Mouse (Mus musculus) cerebellum, adult 11 months (tissue): ENCODE measurements around the gene Klhl36.
A peak's percentile ranks its signal among the peaks of the same experiment; 100 is the strongest.

ENCODE experiments used
- DNase-seq: peaks from one replicate; pipeline ENCODE4 v3.0.0; 2022

Klhl36 gene

GRCm38 (mm10) chr8:119888012-119888411, 25.9 kb downstream of the Klhl36 start:
- no peak for DNase-seq

- no peak for DNase-seq
Observed at GRCm38 (mm10) chr8:119897069-119897468, 35.0 kb downstream of the Klhl36 start.

- no peak for DNase-seq
Observed at GRCm38 (mm10) chr8:119897933-119898332, 35.9 kb downstream of the Klhl36 start.

- no peak for DNase-seq
Observed at GRCm38 (mm10) chr8:119901349-119901748, 39.3 kb downstream of the Klhl36 start.

GRCm38 (mm10) chr8:119901952-119902351, 39.9 kb downstream of the Klhl36 start:
- no peak for DNase-seq

- DNase-seq: no peak
Observed at GRCm38 (mm10) chr8:119904323-119904911, 42.4 kb downstream of the Klhl36 start.

- DNase-seq: no peak
Observed at GRCm38 (mm10) chr8:119909944-119910546, 48.0 kb downstream of the Klhl36 start, which contains the start of gene Usp10. Gene Usp10, plus strand, starts transcription at chr8:119910360.

- peak; percentile 92 for DNase-seq
Observed at GRCm38 (mm10) chr8:119910547-119911257, 48.6 kb downstream of the Klhl36 start, which contains the start of gene Gm20388. Gene Gm20388, plus strand, starts transcription at chr8:119910841.

GRCm38 (mm10) chr8:119911258-119911962, 49.3 kb downstream of the Klhl36 start:
- no peak for DNase-seq

- no peak for DNase-seq
Observed at GRCm38 (mm10) chr8:119912643-119913042, 50.6 kb downstream of the Klhl36 start.

GRCm38 (mm10) chr8:119913181-119913580, 51.1 kb downstream of the Klhl36 start:
- DNase-seq: no peak

- no peak for DNase-seq
Observed at GRCm38 (mm10) chr8:119914161-119914560, 52.1 kb downstream of the Klhl36 start.

- DNase-seq: no peak
Observed at GRCm38 (mm10) chr8:119915298-119915697, 53.2 kb downstream of the Klhl36 start.

- DNase-seq: no peak
Observed at GRCm38 (mm10) chr8:119916237-119916892, 54.3 kb downstream of the Klhl36 start.

- DNase-seq: no peak
Observed at GRCm38 (mm10) chr8:119917415-119917814, 55.3 kb downstream of the Klhl36 start.

GRCm38 (mm10) chr8:119918155-119918567, 56.1 kb downstream of the Klhl36 start:
- no peak for DNase-seq

GRCm38 (mm10) chr8:119923259-119923658, 61.2 kb downstream of the Klhl36 start:
- no peak for DNase-seq

- no peak for DNase-seq
Observed at GRCm38 (mm10) chr8:119925428-119925827, 63.4 kb downstream of the Klhl36 start.

- no peak for DNase-seq
Observed at GRCm38 (mm10) chr8:119926474-119926873, 64.4 kb downstream of the Klhl36 start.
